Mouse (Mus musculus): ENCODE results near the gene Neurod6.

The Neurod6 gene

GRCm38 (mm10) chr6:55646824-55647560 is 34.1 kb downstream of the Neurod6 start:
- DNase-seq (ENCODE audit: low spot score in 2 of 2) = no peak

- DNase-seq (ENCODE audit: low spot score in 2 of 2) = no peak
Measured at GRCm38 (mm10) chr6:55646111-55646823, 34.8 kb downstream of the Neurod6 start.

GRCm38 (mm10) chr6:55634662-55635061 is 46.4 kb downstream of the Neurod6 start:
- DNase-seq (ENCODE audit: low spot score in 2 of 2) = no peak
